Mouse (Mus musculus) small intestine, adult 2 months (tissue): ENCODE data around the gene Slc35a1. TPM values are rescaled to one million over a fixed set of nuclear protein-coding genes. Genes with fewer than 3 reads are reported as not detected.

Experiments
- H3K27ac ChIP-seq: fragments of 200-500 bp; 2 replicates; pipeline ENCODE4 v1.5.1; 2012; ENCODE audit warnings: low read depth, low read length, control low read depth, inconsistent platforms; ENCODE audit not compliant: insufficient read depth
- H3K27me3 ChIP-seq: fragments of 200-500 bp; 2 replicates; pipeline ENCODE4 v1.6.1; 2012; ENCODE audit warnings: mild to moderate bottlenecking, moderate library complexity, low read length, inconsistent platforms; ENCODE audit not compliant: control insufficient read depth, insufficient read depth
- H3K36me3 ChIP-seq: fragments of 200-500 bp; 2 replicates; pipeline ENCODE4 v1.6.1; 2012; ENCODE audit warnings: mild to moderate bottlenecking, low read length, control low read depth, inconsistent platforms; ENCODE audit not compliant: control insufficient read depth, insufficient read depth
- H3K4me1 ChIP-seq: fragments of 200-500 bp; 2 replicates; pipeline ENCODE4 v1.6.1; 2012; ENCODE audit warnings: low read length, inconsistent platforms, mixed read lengths; ENCODE audit not compliant: control insufficient read depth, insufficient read depth, insufficient read length
- H3K4me3 ChIP-seq: fragments of 200-500 bp; 2 replicates; pipeline ENCODE4 v1.5.1; 2012; ENCODE audit warnings: low read depth, mild to moderate bottlenecking, control low read depth, inconsistent platforms, low read length, moderate library complexity
- CTCF ChIP-seq: fragments of 200-500 bp; IDR thresholded peaks from 2 replicates; pipeline ENCODE4 v1.5.1; 2012; ENCODE audit warnings: low read depth, mild to moderate bottlenecking, control low read depth, inconsistent platforms, low read length, moderate library complexity, mixed read lengths; ENCODE audit not compliant: insufficient replicate concordance, insufficient read length; ENCODE audit errors: extremely low read depth
- POLR2A ChIP-seq: fragments of 200-500 bp; IDR thresholded peaks from 2 replicates; pipeline ENCODE4 v1.6.1; 2012; ENCODE audit warnings: low read depth, mild to moderate bottlenecking, control low read depth, inconsistent platforms, low read length, moderate library complexity
- WGBS: fragments of 180-500 bp; shearing (Covaris S2); methylation state at CpG from one replicate; pipeline ENCODE4 v1.1.7; 2018; 5-methylcytosine and 5-hydroxymethylcytosine counted together
- polyA plus RNA-seq: library from polyadenylated mRNA; depleted of rRNA; stranded (reverse); fragments of >200 nt; gene quantifications from 2 replicates; pipeline ENCODE4 v1.2.3, GENCODE M21; 2012; rRNA removed

The Slc35a1 gene
- polyA plus RNA-seq, 1 experiment: 5.4 TPM

DNA sequence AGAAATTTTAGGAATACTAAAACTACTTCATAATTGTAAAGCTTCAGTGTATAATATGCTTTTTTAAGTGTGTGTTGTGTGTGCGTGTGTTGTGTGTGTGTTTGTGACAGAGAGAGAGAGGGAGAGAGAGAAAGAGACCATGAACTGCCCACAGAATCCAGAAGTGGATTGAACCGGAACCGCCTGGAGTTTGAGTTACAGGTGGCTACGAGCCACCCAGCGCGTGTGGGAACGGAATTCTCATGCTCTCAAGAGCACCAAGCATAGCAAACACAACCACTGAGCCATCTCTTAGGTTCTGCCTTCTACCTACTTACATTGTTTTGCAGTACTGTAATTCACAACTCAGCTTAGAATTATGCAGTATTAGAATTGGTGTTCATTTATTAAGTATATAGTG, 53.1 kb downstream of the Slc35a1 start:
- 96% methylated on average over 7 of the region's 7 CpGs for WGBS
- peaks cover 2% of the 10 kb centered on the region; the same call in 1 of the 2 replicates for H3K4me1 ChIP-seq

GRCm38 (mm10) chr4:34629956-34630355, 57.3 kb downstream of the Slc35a1 start:
- Histone ChIP-seq H3K27ac (no peak overlapping the region), H3K27me3 (no peaks in the 10 kb centered on the region), H3K4me1 (peaks cover 2% of the 10 kb centered on the region; the same call in 1 of the 2 replicates), H3K4me3 (no peak overlapping the region), H3K36me3 (peaks cover 41% of the 10 kb centered on the region)
- TF ChIP-seq CTCF: no peak
- TF ChIP-seq POLR2A: no peak
- WGBS: 27% methylated on average over 1 of the region's 1 CpGs

More for the DNA sequence above, 53.1 kb downstream of the Slc35a1 start:
- Histone ChIP-seq H3K27me3 (no peaks in the 10 kb centered on the region), H3K4me3 (no peak overlapping the region), H3K27ac (no peak overlapping the region), H3K36me3 (peaks cover 27% of the 10 kb centered on the region)
- TF ChIP-seq POLR2A (no peak), CTCF (no peak)

GRCm38 (mm10) chr4:34626401-34626800, 60.8 kb downstream of the Slc35a1 start:
- Histone ChIP-seq H3K36me3 (peaks cover 36% of the 10 kb centered on the region), H3K27me3 (no peaks in the 10 kb centered on the region), H3K4me1 (peaks cover 2% of the 10 kb centered on the region; the same call in 1 of the 2 replicates), H3K4me3 (no peak overlapping the region), H3K27ac (no peak overlapping the region)
- WGBS: 84% methylated on average over 6 of the region's 6 CpGs
- no peak for TF ChIP-seq POLR2A
- TF ChIP-seq CTCF: no peak

- H3K36me3 ChIP-seq: peaks cover 32% of the 10 kb centered on the region
- TF ChIP-seq CTCF (no peak), POLR2A (no peak)
- H3K27me3 ChIP-seq: no peaks in the 10 kb centered on the region
- H3K4me3 ChIP-seq: no peak overlapping the region
- WGBS: 89% methylated on average over 4 of the region's 4 CpGs
- H3K27ac ChIP-seq: no peak overlapping the region
- H3K4me1 ChIP-seq: peaks cover 2% of the 10 kb centered on the region; the same call in 1 of the 2 replicates
These were observed 61.7 kb downstream of the Slc35a1 start for GRCm38 (mm10) chr4:34625556-34625955.

DNA sequence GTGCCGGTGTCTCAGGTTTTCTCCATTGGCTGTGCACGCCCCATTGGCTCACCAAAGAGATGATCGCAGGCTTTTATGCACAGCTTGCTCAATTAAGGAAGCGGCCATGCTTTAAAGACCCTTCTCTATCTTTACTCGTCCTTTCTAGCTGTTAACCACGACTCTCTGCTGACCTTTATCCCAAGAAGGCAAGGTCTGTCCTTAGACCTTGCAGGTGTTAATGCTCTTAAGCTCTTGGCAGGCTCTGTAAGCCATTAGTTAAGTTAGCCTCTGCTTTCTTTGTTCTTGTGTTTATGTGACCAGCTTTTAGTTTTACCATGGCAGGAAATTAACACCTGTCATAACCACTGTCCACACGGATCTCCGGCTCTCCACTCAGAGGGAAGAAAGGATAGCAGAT, 71.1 kb downstream of the Slc35a1 start:
- Histone ChIP-seq H3K27me3 (no peaks in the 10 kb centered on the region), H3K4me1 (peaks cover 7% of the 10 kb centered on the region), H3K4me3 (peak overlapping the region; percentile 95), H3K27ac (peak overlapping the region; percentile 68), H3K36me3 (no peaks in the 10 kb centered on the region)
- 24% methylated on average over 8 of the region's 8 CpGs for WGBS
- TF ChIP-seq CTCF (no peak), POLR2A (no peak)

GRCm38 (mm10) chr4:34615303-34615702, 71.9 kb downstream of the Slc35a1 start:
- H3K36me3 ChIP-seq: no peaks in the 10 kb centered on the region
- no peaks in the 10 kb centered on the region for H3K27me3 ChIP-seq
- peaks cover 7% of the 10 kb centered on the region for H3K4me1 ChIP-seq
- TF ChIP-seq CTCF (no peak), POLR2A (no peak)
- under 1% methylated on average over 13 of the region's 13 CpGs for WGBS
- H3K27ac ChIP-seq: peak overlapping the region; percentile 68
- H3K4me3 ChIP-seq: peak overlapping the region; percentile 95

GRCm38 (mm10) chr4:34614630-34615094, 72.6 kb downstream of the Slc35a1 start, which contains the start of the genes Orc3 and Rars2:
Gene Orc3 (minus strand): TSS chr4:34614944.
Gene Rars2 (plus strand): TSS chr4:34614957.
- WGBS: under 1% methylated on average over 42 of the region's 42 CpGs
- Histone ChIP-seq H3K27me3 (no peaks in the 10 kb centered on the region), H3K4me3 (peak within 1 kb of the TSS; percentile 95), H3K27ac (peak within 1 kb of the TSS; percentile 84), H3K36me3 (peaks cover under 1% of the 10 kb centered on the region; the same call in 1 of the 2 replicates), H3K4me1 (peaks cover 4% of the 10 kb centered on the region)
- peak; percentile 89 for TF ChIP-seq POLR2A
- TF ChIP-seq CTCF: no peak

DNA sequence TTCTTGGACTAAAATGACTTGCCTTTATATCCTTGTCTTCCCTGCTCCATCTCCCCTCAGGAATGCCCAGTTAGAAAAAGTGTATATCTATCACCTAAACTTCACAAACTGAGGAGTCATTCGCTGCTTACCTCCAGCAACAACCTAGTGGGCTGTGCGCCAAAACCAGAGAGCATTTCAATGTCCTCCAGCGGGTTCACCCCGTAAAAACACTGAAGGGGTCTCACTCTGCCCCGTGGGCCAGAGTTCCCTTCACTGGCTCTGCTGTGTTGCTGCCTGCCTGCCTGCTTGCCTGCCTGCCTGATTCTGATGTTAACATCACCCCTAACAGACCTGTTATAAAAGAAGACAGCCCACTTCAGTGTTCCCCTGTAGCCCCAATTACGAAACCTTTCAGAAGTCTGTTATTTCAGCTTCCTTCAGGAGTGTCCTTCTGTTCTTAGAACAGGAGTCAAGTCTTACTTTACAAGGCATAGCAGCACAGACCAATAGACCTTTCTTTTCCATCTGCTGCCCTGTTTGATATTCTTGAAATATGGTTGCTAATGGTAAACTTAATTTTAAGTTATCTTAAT, 73.6 kb downstream of the Slc35a1 start:
- TF ChIP-seq POLR2A (no peak), CTCF (no peak)
- WGBS: 32% methylated on average over 6 of the region's 6 CpGs
- no peaks in the 10 kb centered on the region for H3K27me3 ChIP-seq
- H3K36me3 ChIP-seq: peaks cover 4% of the 10 kb centered on the region; the same call in 1 of the 2 replicates
- peaks cover 4% of the 10 kb centered on the region for H3K4me1 ChIP-seq
- no peak overlapping the region for H3K27ac ChIP-seq
- no peak overlapping the region for H3K4me3 ChIP-seq

Other genes with a start within 250 kb of the Slc35a1 start
- gene Akirin2, start 136.5 kb downstream of the Slc35a1 start, polyA plus RNA-seq: 6.7 and 19.5 TPM in 2 replicates
- gene Orc3, start 72.5 kb downstream of the Slc35a1 start, polyA plus RNA-seq: 1.9 and 3.4 TPM in 2 replicates
- 3.0 and 5.6 TPM in 2 replicates for gene Rars2, start 72.5 kb downstream of the Slc35a1 start, polyA plus RNA-seq
- gene Cfap206, start 42.8 kb upstream of the Slc35a1 start, polyA plus RNA-seq: not detected in 2 replicates
- not detected in 2 replicates for gene Gm136, start 68.8 kb upstream of the Slc35a1 start, polyA plus RNA-seq
- gene Smim8, start 91.0 kb upstream of the Slc35a1 start, polyA plus RNA-seq: 0.41 and 0.66 TPM in 2 replicates
- 0.30 and 0.94 TPM in 2 replicates for gene Zfp292, start 195.5 kb upstream of the Slc35a1 start, polyA plus RNA-seq
- gene Cga, start 206.3 kb upstream of the Slc35a1 start, polyA plus RNA-seq: 0.17 TPM in 1 of 2 replicates, not detected in the other